Mouse (Mus musculus) embryonic facial prominence, embryonic 11.5 days (tissue): Measurements from ENCODE around the gene Lamp3. TPM values are rescaled to one million over a fixed set of nuclear protein-coding genes. Genes with fewer than 3 reads are reported as not detected.
"Not testable (repeated sequence)": the region's sequence is repeated elsewhere in the genome, so short reads cannot be mapped to it uniquely, and the experiment has no call there.

Experiments
- ATAC-seq: fragments of 200-750 bp; cut with Nextera tagmentation; replicated peaks from 2 replicates; pipeline ENCODE4 v1.8.0; 2017; ENCODE audit warnings: low read depth; ENCODE audit not compliant: insufficient number of reproducible peaks, low FRiP score, low TSS enrichment
- DNase-seq: peaks from one replicate; pipeline ENCODE4 v3.0.0-alpha.2; 2015; ENCODE audit warnings: low spot score
- H3K27ac ChIP-seq: fragments of 300-500 bp; sonication (generic); replicated peaks from 2 replicates; pipeline ENCODE4 v1.5.1; 2014; ENCODE audit warnings: mild to moderate bottlenecking, low read depth, low read length, control low read depth
- H3K27me3 ChIP-seq: fragments of 300-500 bp; sonication (generic); 2 replicates; pipeline ENCODE4 v1.6.1; 2014; ENCODE audit warnings: mild to moderate bottlenecking, low read length, moderate library complexity, mixed read lengths; ENCODE audit not compliant: control insufficient read depth, insufficient read depth
- H3K36me3 ChIP-seq: fragments of 300-500 bp; sonication (generic); replicated peaks from 2 replicates; pipeline ENCODE4 v1.6.1; 2014; ENCODE audit warnings: low read depth, mild to moderate bottlenecking, low read length, moderate library complexity, mixed read lengths; ENCODE audit not compliant: control insufficient read depth, insufficient read depth
- H3K4me1 ChIP-seq: fragments of 300-500 bp; sonication (generic); 2 replicates; pipeline ENCODE4 v1.6.1; 2014; ENCODE audit warnings: low read length, mixed read lengths; ENCODE audit not compliant: control insufficient read depth, insufficient read depth
- H3K4me2 ChIP-seq: fragments of 300-500 bp; sonication (generic); 2 replicates; pipeline ENCODE4 v1.6.1; 2014; ENCODE audit warnings: low read depth, mild to moderate bottlenecking, control low read depth, low read length, moderate library complexity
- H3K4me3 ChIP-seq: fragments of 300-500 bp; sonication (generic); 2 replicates; pipeline ENCODE4 v1.5.1; 2014; ENCODE audit warnings: low read depth, low read length, control low read depth
- H3K9ac ChIP-seq: fragments of 300-500 bp; sonication (generic); replicated peaks from 2 replicates; pipeline ENCODE4 v1.6.1; 2014; ENCODE audit warnings: mild to moderate bottlenecking, control low read depth, low read length
- H3K9me3 ChIP-seq: fragments of 300-500 bp; sonication (generic); replicated peaks from 2 replicates; pipeline ENCODE4 v1.6.1; 2016; ENCODE audit warnings: mild to moderate bottlenecking, low read length, inconsistent platforms, mixed read lengths; ENCODE audit not compliant: control insufficient read depth
- WGBS: fragments of 180-500 bp; shearing (Covaris S2); extraction: QIAGEN DNeasy Blood & Tissue Kit; methylation state at CpG from one replicate; pipeline ENCODE4 v1.1.7; 2014; 5-methylcytosine and 5-hydroxymethylcytosine counted together
- polyA plus RNA-seq: library from polyadenylated mRNA; unstranded; fragments of >200 nt; fragmentation: Nextera tagmentation; extraction: Ambion mirVana; gene quantifications from 2 replicates; pipeline ENCODE4 v1.2.1, GENCODE M21; 2014

Lamp3 gene
- polyA plus RNA-seq, 1 experiment from 2014 or later, result 0.08 TPM

- Histone ChIP-seq H3K36me3 (no peaks in the 10 kb centered on the region), H3K4me3 (no peak within 1 kb of the TSS)
- ATAC-seq, result no peak
These were observed 76.4 kb downstream of the Lamp3 start, which contains the start of gene Olfr171 for GRCm38 (mm10) chr16:19629816-19630215. Gene Olfr171, minus strand, starts transcription at chr16:19629916.

GRCm38 (mm10) chr16:19611782-19612181, 94.4 kb downstream of the Lamp3 start, which contains the start of gene Olfr170:
Gene Olfr170, minus strand, starts transcription at chr16:19611882.
- H3K9ac ChIP-seq, H3K4me3 ChIP-seq, H3K4me2 ChIP-seq, H3K27ac ChIP-seq, ATAC-seq, H3K27me3 ChIP-seq, H3K36me3 ChIP-seq, H3K9me3 ChIP-seq, H3K4me1 ChIP-seq, DNase-seq: not testable (repeated sequence)
- 95% methylated on average over 2 of the region's 2 CpGs for WGBS

More at GRCm38 (mm10) chr16:19629816-19630215, 76.4 kb downstream of the Lamp3 start, which contains the start of gene Olfr171:
- Histone ChIP-seq H3K9ac (no peak within 1 kb of the TSS), H3K4me2 (no peak within 1 kb of the TSS), H3K27me3 (no peaks in the 10 kb centered on the region), H3K4me1 (no peaks in the 10 kb centered on the region), H3K9me3 (no peaks in the 10 kb centered on the region), H3K27ac (no peak within 1 kb of the TSS)
- 97% methylated on average over 1 of the region's 1 CpGs for WGBS
- no peak for DNase-seq

Other genes starting within 250 kb of the Lamp3 start
- not detected in 2 replicates for gene Olfr166, start 222.7 kb downstream of the Lamp3 start, polyA plus RNA-seq
- gene Olfr167, start 184.1 kb downstream of the Lamp3 start, polyA plus RNA-seq, result not detected in 2 replicates
- not detected in 2 replicates for gene Olfr168, start 170.8 kb downstream of the Lamp3 start, polyA plus RNA-seq
- not detected in 2 replicates for gene Olfr169, start 134.6 kb downstream of the Lamp3 start, polyA plus RNA-seq
- gene Olfr170, start 94.5 kb downstream of the Lamp3 start, polyA plus RNA-seq, result not detected in 2 replicates
- gene Olfr171, start 76.5 kb downstream of the Lamp3 start, polyA plus RNA-seq, result not detected in 2 replicates
- 50.4 and 59.9 TPM in 2 replicates for gene B3gnt5, start 53.8 kb upstream of the Lamp3 start, polyA plus RNA-seq